Mouse (Mus musculus) midbrain, embryonic 11.5 days (tissue): Measurements from ENCODE around the gene Fanca. TPM values are rescaled to one million over a fixed set of nuclear protein-coding genes. Genes with fewer than 3 reads are reported as not detected.
A peak's percentile ranks its signal among the peaks of the same experiment; 100 is the strongest.

Experiments
- ATAC-seq: fragments of 200-750 bp; cut with Nextera tagmentation; 2 replicates; pipeline ENCODE4 v1.8.0; 2017; ENCODE audit warnings: moderate TSS enrichment, moderate library complexity; ENCODE audit not compliant: low FRiP score
- DNase-seq: peaks from one replicate; pipeline ENCODE4 v3.0.0; 2015; ENCODE audit warnings: low spot score; ENCODE audit errors: missing footprints
- H3K27ac ChIP-seq: fragments of 300-500 bp; sonication (generic); 2 replicates; pipeline ENCODE4 v1.5.1; 2014; ENCODE audit warnings: low read depth, low read length
- H3K27me3 ChIP-seq: fragments of 300-500 bp; sonication (generic); 2 replicates; pipeline ENCODE4 v1.6.1; 2014; ENCODE audit warnings: mild to moderate bottlenecking, low read length, moderate library complexity, mixed read lengths; ENCODE audit not compliant: control insufficient read depth, insufficient read depth
- H3K36me3 ChIP-seq: fragments of 300-500 bp; sonication (generic); 2 replicates; pipeline ENCODE4 v1.6.1; 2014; ENCODE audit warnings: mild to moderate bottlenecking, low read length, moderate library complexity, mixed read lengths; ENCODE audit not compliant: control insufficient read depth, insufficient read depth
- H3K4me1 ChIP-seq: fragments of 300-500 bp; sonication (generic); 2 replicates; pipeline ENCODE4 v1.6.1; 2014; ENCODE audit warnings: low read length; ENCODE audit not compliant: control insufficient read depth, insufficient read depth
- H3K4me2 ChIP-seq: fragments of 300-500 bp; sonication (generic); 2 replicates; pipeline ENCODE4 v1.6.1; 2014; ENCODE audit warnings: mild to moderate bottlenecking, moderate library complexity
- H3K4me3 ChIP-seq: fragments of 300-500 bp; sonication (generic); 2 replicates; pipeline ENCODE4 v1.5.1; 2014; ENCODE audit warnings: low read depth, low read length
- H3K9ac ChIP-seq: fragments of 300-500 bp; sonication (generic); 2 replicates; pipeline ENCODE4 v1.6.1; 2014; ENCODE audit warnings: low read length
- H3K9me3 ChIP-seq: fragments of 300-500 bp; sonication (generic); 2 replicates; pipeline ENCODE4 v1.6.1; 2016; ENCODE audit warnings: low read length; ENCODE audit not compliant: control insufficient read depth
- WGBS: fragments of 180-500 bp; shearing (Covaris S2); extraction: QIAGEN DNeasy Blood & Tissue Kit; methylation state at CpG from one replicate; pipeline ENCODE4 v1.1.7; 2014; 5-methylcytosine and 5-hydroxymethylcytosine counted together
- polyA plus RNA-seq: library from polyadenylated mRNA; unstranded; fragments of >200 nt; fragmentation: Nextera tagmentation; extraction: Ambion mirVana; gene quantifications from 2 replicates; pipeline ENCODE4 v1.2.1, GENCODE M21; 2014

Fanca gene
- 31.5 and 33.1 TPM in 2 replicates for polyA plus RNA-seq

- Histone ChIP-seq H3K4me3 (peak within 1 kb of the TSS; percentile 67), H3K4me1 (peaks cover 5% of the 10 kb centered on the region), H3K27me3 (no peaks in the 10 kb centered on the region), H3K9ac (peak within 1 kb of the TSS; percentile 77), H3K9me3 (no peaks in the 10 kb centered on the region), H3K27ac (no peak within 1 kb of the TSS), H3K4me2 (peak within 1 kb of the TSS; percentile 69), H3K36me3 (no peaks in the 10 kb centered on the region)
- ATAC-seq (peak; percentile 99), DNase-seq (peak; percentile 98)
- WGBS: under 1% methylated on average over 24 of the region's 24 CpGs
Observed at GRCm38 (mm10) chr8:123318467-123318911, at the start of gene Fanca. Gene Fanca, minus strand, starts transcription at chr8:123318576.

GRCm38 (mm10) chr8:123361082-123361739, 42.8 kb upstream of the Fanca start:
- peak; percentile 77 for ATAC-seq
- no peak overlapping the region for H3K27ac ChIP-seq
- no peak overlapping the region for H3K9ac ChIP-seq
- H3K4me1 ChIP-seq: no peaks in the 10 kb centered on the region; the same call in 1 of the 2 replicates
- 37% methylated on average over 12 of the region's 12 CpGs for WGBS
- no peaks in the 10 kb centered on the region for H3K27me3 ChIP-seq
- no peak overlapping the region for H3K4me2 ChIP-seq
- H3K36me3 ChIP-seq: no peaks in the 10 kb centered on the region; the same call in 1 of the 2 replicates
- DNase-seq: peak; percentile 100
- H3K4me3 ChIP-seq: no peak overlapping the region
- H3K9me3 ChIP-seq: no peaks in the 10 kb centered on the region

- Histone ChIP-seq H3K4me2 (no peak overlapping the region), H3K27ac (no peak overlapping the region), H3K4me1 (peaks cover 9% of the 10 kb centered on the region), H3K36me3 (no peaks in the 10 kb centered on the region; the same call in 1 of the 2 replicates), H3K4me3 (no peak overlapping the region), H3K9ac (no peak overlapping the region), H3K9me3 (no peaks in the 10 kb centered on the region), H3K27me3 (no peaks in the 10 kb centered on the region)
- DNase-seq (peak; percentile 84), ATAC-seq (peak; percentile 62)
- WGBS: 40% methylated on average over 11 of the region's 11 CpGs
Observed at GRCm38 (mm10) chr8:123353216-123353615, 34.8 kb upstream of the Fanca start.

- peak; percentile 48 for ATAC-seq
- H3K27me3 ChIP-seq: no peaks in the 10 kb centered on the region
- H3K9me3 ChIP-seq: no peaks in the 10 kb centered on the region
- WGBS: 50% methylated on average over 13 of the region's 13 CpGs
- peaks cover 9% of the 10 kb centered on the region for H3K4me1 ChIP-seq
- H3K4me3 ChIP-seq: no peak overlapping the region
- no peak overlapping the region for H3K27ac ChIP-seq
- peak; percentile 93 for DNase-seq
- no peaks in the 10 kb centered on the region; the same call in 1 of the 2 replicates for H3K36me3 ChIP-seq
- H3K9ac ChIP-seq: no peak overlapping the region
- no peak overlapping the region for H3K4me2 ChIP-seq
Observed at GRCm38 (mm10) chr8:123352786-123353185, 34.4 kb upstream of the Fanca start.

GRCm38 (mm10) chr8:123352118-123352517, 33.7 kb upstream of the Fanca start:
- Histone ChIP-seq H3K4me3 (no peak overlapping the region), H3K9me3 (no peaks in the 10 kb centered on the region), H3K36me3 (no peaks in the 10 kb centered on the region; the same call in 1 of the 2 replicates), H3K27ac (no peak overlapping the region), H3K27me3 (no peaks in the 10 kb centered on the region), H3K4me1 (peaks cover 9% of the 10 kb centered on the region), H3K4me2 (no peak overlapping the region), H3K9ac (no peak overlapping the region)
- DNase-seq (no peak), ATAC-seq (no peak)
- 88% methylated on average over 12 of the region's 12 CpGs for WGBS

- no peaks in the 10 kb centered on the region for H3K9me3 ChIP-seq
- no peak overlapping the region for H3K27ac ChIP-seq
- H3K4me2 ChIP-seq: no peak overlapping the region
- no peaks in the 10 kb centered on the region for H3K36me3 ChIP-seq
- H3K4me3 ChIP-seq: no peak overlapping the region
- no peak overlapping the region for H3K9ac ChIP-seq
- WGBS: 79% methylated on average over 4 of the region's 4 CpGs
- DNase-seq: no peak
- ATAC-seq: no peak
- H3K27me3 ChIP-seq: no peaks in the 10 kb centered on the region
- peaks cover 9% of the 10 kb centered on the region for H3K4me1 ChIP-seq
Observed at GRCm38 (mm10) chr8:123349073-123349472, 30.7 kb upstream of the Fanca start.

- no peak overlapping the region for H3K9ac ChIP-seq
- ATAC-seq (no peak), DNase-seq (no peak)
- 72% methylated on average over 9 of the region's 9 CpGs for WGBS
- H3K36me3 ChIP-seq: no peaks in the 10 kb centered on the region
- peaks cover 9% of the 10 kb centered on the region for H3K4me1 ChIP-seq
- no peak overlapping the region for H3K27ac ChIP-seq
- no peaks in the 10 kb centered on the region for H3K27me3 ChIP-seq
- H3K9me3 ChIP-seq: no peaks in the 10 kb centered on the region
- H3K4me2 ChIP-seq: no peak overlapping the region
- no peak overlapping the region for H3K4me3 ChIP-seq
Observed at GRCm38 (mm10) chr8:123348237-123348843, 30.0 kb upstream of the Fanca start.

GRCm38 (mm10) chr8:123347293-123347692, 28.9 kb upstream of the Fanca start:
- no peak overlapping the region for H3K4me2 ChIP-seq
- peaks cover under 1% of the 10 kb centered on the region; the same call in 1 of the 2 replicates for H3K4me1 ChIP-seq
- H3K9ac ChIP-seq: no peak overlapping the region
- H3K9me3 ChIP-seq: no peaks in the 10 kb centered on the region
- no peak overlapping the region for H3K4me3 ChIP-seq
- no peaks in the 10 kb centered on the region for H3K27me3 ChIP-seq
- ATAC-seq (no peak), DNase-seq (no peak)
- 74% methylated on average over 2 of the region's 2 CpGs for WGBS
- no peaks in the 10 kb centered on the region for H3K36me3 ChIP-seq
- no peak overlapping the region for H3K27ac ChIP-seq

- no peak overlapping the region for H3K4me2 ChIP-seq
- H3K36me3 ChIP-seq: no peaks in the 10 kb centered on the region
- H3K4me1 ChIP-seq: no peaks in the 10 kb centered on the region
- H3K9ac ChIP-seq: no peak overlapping the region
- no peak for DNase-seq
- no peak for ATAC-seq
- H3K9me3 ChIP-seq: no peaks in the 10 kb centered on the region
- H3K27ac ChIP-seq: no peak overlapping the region
- H3K27me3 ChIP-seq: no peaks in the 10 kb centered on the region
- 86% methylated on average over 6 of the region's 6 CpGs for WGBS
- no peak overlapping the region for H3K4me3 ChIP-seq
Observed at GRCm38 (mm10) chr8:123345856-123346255, 27.5 kb upstream of the Fanca start.
